Mouse (Mus musculus) testis, adult 2 months (tissue): ENCODE results near the gene Cic. TPM values are rescaled to one million over a fixed set of nuclear protein-coding genes. Genes with fewer than 3 reads are reported as not detected.
"Not testable (repeated sequence)": the region's sequence is repeated elsewhere in the genome, so short reads cannot be mapped to it uniquely, and the experiment has no call there.

ENCODE experiments used
- H3K27ac ChIP-seq: fragments of 200-500 bp; 2 replicates; pipeline ENCODE4 v1.5.1; 2012; ENCODE audit warnings: low read depth, low read length; ENCODE audit not compliant: control insufficient read depth, insufficient read depth
- H3K27me3 ChIP-seq: fragments of 200-500 bp; 2 replicates; pipeline ENCODE4 v1.6.1; 2012; ENCODE audit warnings: mild to moderate bottlenecking, low read length, moderate library complexity; ENCODE audit not compliant: control insufficient read depth, insufficient read depth
- H3K36me3 ChIP-seq: fragments of 200-500 bp; 2 replicates; pipeline ENCODE4 v1.6.1; 2012; ENCODE audit warnings: mild to moderate bottlenecking, low read length; ENCODE audit not compliant: control insufficient read depth, insufficient read depth
- H3K4me1 ChIP-seq: fragments of 200-500 bp; 2 replicates; pipeline ENCODE4 v1.6.1; 2012; ENCODE audit warnings: low read length; ENCODE audit not compliant: control insufficient read depth, insufficient read depth
- H3K4me3 ChIP-seq: fragments of 200-500 bp; 2 replicates; pipeline ENCODE4 v1.5.1; 2012; ENCODE audit warnings: low read depth, mild to moderate bottlenecking, low read length, moderate library complexity, mixed read lengths; ENCODE audit not compliant: control insufficient read depth
- CTCF ChIP-seq: fragments of 200-500 bp; IDR thresholded peaks from 2 replicates; pipeline ENCODE4 v1.5.1; 2012; ENCODE audit warnings: low read depth, mild to moderate bottlenecking, inconsistent platforms, low read length, moderate library complexity; ENCODE audit not compliant: control insufficient read depth, insufficient read depth, insufficient replicate concordance
- POLR2A ChIP-seq: fragments of 200-500 bp; IDR thresholded peaks from 2 replicates; pipeline ENCODE4 v1.6.1; 2012; ENCODE audit warnings: low read depth, mild to moderate bottlenecking, inconsistent platforms, low read length, moderate library complexity; ENCODE audit not compliant: control insufficient read depth
- polyA plus RNA-seq: library from polyadenylated mRNA; depleted of rRNA; stranded (reverse); fragments of >200 nt; gene quantifications from 2 replicates; pipeline ENCODE4 v1.2.3, GENCODE M21; 2012

Cic gene
- polyA plus RNA-seq, 1 experiment, result 41.8 TPM

- Histone ChIP-seq H3K36me3 (no peaks in the 10 kb centered on the region), H3K27ac (peak overlapping the region; percentile 64), H3K27me3 (no peaks in the 10 kb centered on the region), H3K4me1 (peaks cover 29% of the 10 kb centered on the region), H3K4me3 (peak overlapping the region; percentile 72)
- TF ChIP-seq CTCF (no peak), POLR2A (no peak)
Observed at GRCm38 (mm10) chr7:25251071-25251791, 16.3 kb upstream of the Cic start.

- Histone ChIP-seq H3K36me3 (no peaks in the 10 kb centered on the region), H3K4me1 (peaks cover 23% of the 10 kb centered on the region), H3K27ac (no peak overlapping the region; the same call in 1 of the 2 replicates), H3K4me3 (peak overlapping the region; percentile 72), H3K27me3 (no peaks in the 10 kb centered on the region)
- no peak for TF ChIP-seq CTCF
- TF ChIP-seq POLR2A, result no peak
Observed at GRCm38 (mm10) chr7:25251822-25252221, 15.7 kb upstream of the Cic start.

DNA sequence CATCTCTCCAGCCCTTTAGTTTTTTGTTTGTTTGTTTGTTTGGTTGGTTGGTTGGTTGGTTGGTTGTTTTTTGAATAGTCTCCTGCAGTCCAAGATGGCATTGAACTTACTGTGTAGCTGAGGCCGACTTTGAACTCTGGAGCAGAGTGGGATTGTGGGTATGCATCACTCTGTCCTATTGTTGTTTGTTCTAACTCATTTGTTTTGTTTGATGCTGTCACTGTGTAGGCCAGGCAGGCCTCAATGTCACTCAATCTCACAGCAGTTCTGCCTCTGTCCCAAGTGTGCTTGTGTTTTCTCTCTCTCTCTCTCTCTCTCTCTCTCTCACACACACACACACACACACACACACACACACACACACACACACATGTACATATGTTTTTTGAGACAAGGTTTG, 5.6 kb upstream of the Cic start:
- H3K4me1 ChIP-seq, result peaks cover 3% of the 10 kb centered on the region
- H3K4me3 ChIP-seq, result no peak overlapping the region
- TF ChIP-seq POLR2A, result no peak
- TF ChIP-seq CTCF, result no peak
- H3K36me3 ChIP-seq, result no peaks in the 10 kb centered on the region
- no peak overlapping the region for H3K27ac ChIP-seq
- no peaks in the 10 kb centered on the region for H3K27me3 ChIP-seq

- Histone ChIP-seq H3K27ac (no peak overlapping the region), H3K4me3 (no peak overlapping the region), H3K36me3 (no peaks in the 10 kb centered on the region), H3K4me1 (peaks cover 14% of the 10 kb centered on the region), H3K27me3 (no peaks in the 10 kb centered on the region)
- TF ChIP-seq POLR2A (no peak), CTCF (no peak)
Observed at GRCm38 (mm10) chr7:25263968-25264870, 3.3 kb upstream of the Cic start.

DNA sequence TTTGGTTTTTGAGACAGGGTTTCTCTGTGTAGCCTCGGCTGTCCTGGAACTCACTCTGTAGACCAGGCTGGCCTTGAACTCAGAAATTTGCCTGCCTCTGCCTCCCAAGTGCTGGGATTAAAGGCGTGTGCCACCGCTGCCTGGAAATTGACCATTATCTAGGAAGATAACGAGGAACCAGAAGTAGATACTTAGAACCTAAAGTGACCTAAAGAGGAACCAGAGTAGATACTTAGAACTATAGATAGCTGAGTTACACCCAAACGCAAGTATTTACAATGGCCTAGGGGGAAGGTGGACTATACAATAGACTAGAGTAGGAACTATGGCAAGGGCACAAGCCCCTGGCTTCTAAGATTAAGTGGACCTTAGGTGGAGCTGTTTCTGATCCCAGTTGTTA, 1.8 kb upstream of the Cic start:
- not testable (repeated sequence) for H3K27me3 ChIP-seq, H3K27ac ChIP-seq, H3K36me3 ChIP-seq, H3K4me3 ChIP-seq
- peaks cover 14% of the 10 kb centered on the region for H3K4me1 ChIP-seq

- Histone ChIP-seq H3K27ac (peak overlapping the region; percentile 91), H3K4me3 (peak overlapping the region; percentile 96; the same call in 1 of the 2 replicates), H3K36me3 (no peaks in the 10 kb centered on the region), H3K4me1 (peaks cover 14% of the 10 kb centered on the region), H3K27me3 (no peaks in the 10 kb centered on the region)
- TF ChIP-seq POLR2A (no peak), CTCF (no peak)
Observed at GRCm38 (mm10) chr7:25266180-25266962, 1.1 kb upstream of the Cic start.
